Comparison of ENCODE assay signal across 15 mouse cellular contexts in the genomic region with DNA sequence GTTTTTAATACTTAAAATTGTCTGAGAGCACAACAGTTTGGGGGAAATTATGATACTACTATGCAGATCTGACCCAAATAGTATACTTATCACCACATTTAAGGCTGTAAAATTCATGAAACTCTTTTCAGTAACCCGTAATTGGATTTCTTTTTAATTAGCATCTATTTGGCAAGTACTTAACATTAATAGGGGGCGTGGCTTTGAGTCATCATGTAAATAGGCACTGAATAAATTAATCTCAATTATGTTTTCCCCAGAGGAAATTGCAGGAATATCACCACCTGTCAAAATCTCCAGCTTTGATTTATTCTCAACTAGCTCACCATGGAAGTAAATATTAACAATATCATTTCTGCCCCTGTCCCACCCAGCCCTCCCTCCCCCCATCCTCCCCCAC. TPM values are rescaled to one million over a fixed set of nuclear protein-coding genes. Genes with fewer than 3 reads are reported as not detected.
DNase-seq lines count a peak whose midpoint lies in the region; ATAC-seq and TF ChIP-seq lines count a peak whose summit lies in the region.
"Had no signal": no experiment of that assay in that cellular context is flagged by ENCODE, and none has a peak within 500 bp of the region (broad histone marks: within the 10 kb centered on the region; RNA-seq: fewer than 3 reads in every experiment).

No protein-coding gene starts in this region.

- DNase-seq in kidney, postnatal 14 days = no peak
- DNase-seq in stomach, postnatal 0 days (ENCODE audit: low spot score) = no peak
- no peak for DNase-seq in lung, postnatal 0 days (ENCODE audit: low spot score)
- DNase-seq: adrenal gland, postnatal 10 days; cerebellum, postnatal 36 days; gastrocnemius, adult 2 months; kidney, postnatal 25 days had no signal

- H3K36me3 ChIP-seq in kidney, embryonic 14.5 days (ENCODE audit: control insufficient read depth, insufficient read depth, low read length) = peaks cover 38% of the 10 kb centered on the region
- H3K36me3 ChIP-seq in stomach, embryonic 14.5 days (ENCODE audit: control insufficient read depth, insufficient read depth, low read length) = peaks cover 27% of the 10 kb centered on the region
- H3K36me3 ChIP-seq in stomach, postnatal 0 days (ENCODE audit: control insufficient read depth, insufficient read depth, low read length) = no peaks in the 10 kb centered on the region
- 0 out of 2 replicates have a peak, but pooled peaks cover 4% of the 10 kb centered on the region for H3K36me3 ChIP-seq in stomach, embryonic 16.5 days (ENCODE audit: control insufficient read depth, insufficient read depth, low read length)
- H3K36me3 ChIP-seq in lung, postnatal 0 days (ENCODE audit: insufficient read depth, low read length) = no peaks in the 10 kb centered on the region

- no peak for TF ChIP-seq CTCF in stomach, postnatal 0 days (IDR thresholded peaks at IDR 0.05; ENCODE audit: low read depth)
- TF ChIP-seq CTCF in embryonic fibroblast, embryonic 13.5 days (IDR thresholded peaks at IDR 0.05; ENCODE audit: borderline replicate concordance, insufficient read depth, low read length) = no peak
- no peak for TF ChIP-seq CTCF in lung, postnatal 0 days (IDR thresholded peaks at IDR 0.05)

- no peaks in the 10 kb centered on the region for H3K27me3 ChIP-seq in kidney, embryonic 14.5 days (ENCODE audit: control insufficient read depth, insufficient read depth, low read length)
- no peaks in the 10 kb centered on the region for H3K27me3 ChIP-seq in stomach, embryonic 14.5 days (ENCODE audit: control insufficient read depth, insufficient read depth, low read length)
- no peaks in the 10 kb centered on the region for H3K27me3 ChIP-seq in stomach, postnatal 0 days (ENCODE audit: control insufficient read depth, insufficient read depth, low read length)
- no peaks in the 10 kb centered on the region for H3K27me3 ChIP-seq in stomach, embryonic 16.5 days (ENCODE audit: control insufficient read depth, insufficient read depth, low read length)
- H3K27me3 ChIP-seq in lung, postnatal 0 days (replicated peaks; ENCODE audit: insufficient read depth, low read length) = 0 out of 2 replicates have a peak, but pooled peaks cover 5% of the 10 kb centered on the region
- H3K27me3 ChIP-seq: heart, embryonic 12.5 days had no signal

- 32% methylated on average over 2 of the region's 2 CpGs for WGBS in kidney, embryonic 14.5 days
- 48% methylated on average over 2 of the region's 2 CpGs for WGBS in stomach, embryonic 14.5 days
- WGBS in stomach, postnatal 0 days = 61% methylated on average over 2 of the region's 2 CpGs
- 52% methylated on average over 2 of the region's 2 CpGs for WGBS in stomach, embryonic 16.5 days
- WGBS in lung, postnatal 0 days = 67% methylated on average over 2 of the region's 2 CpGs

- peak overlapping the region; percentile 98 for H3K4me3 ChIP-seq in kidney, embryonic 14.5 days (ENCODE audit: low read length)
- H3K4me3 ChIP-seq in stomach, embryonic 14.5 days (ENCODE audit: low read depth, low read length) = peak overlapping the region; percentile 88; the same call in 1 of the 2 replicates
- H3K4me3 ChIP-seq in stomach, postnatal 0 days (ENCODE audit: low read depth, low read length) = no peak overlapping the region
- H3K4me3 ChIP-seq in embryonic fibroblast, embryonic 13.5 days (ENCODE audit: insufficient read depth, low read length) = peak overlapping the region; percentile 89
- no peak overlapping the region for H3K4me3 ChIP-seq in stomach, embryonic 16.5 days (replicated peaks; ENCODE audit: low read length)
- H3K4me3 ChIP-seq in lung, postnatal 0 days (ENCODE audit: low read depth, low read length) = no peak overlapping the region
- H3K4me3 ChIP-seq: erythroblast, embryonic 14.5 days; gastrocnemius, adult 2 months; heart, embryonic 12.5 days had no signal

- H3K9ac ChIP-seq in kidney, embryonic 14.5 days (ENCODE audit: low read depth, low read length) = no peak overlapping the region
- 0 out of 2 replicates have a peak overlapping the region, but pooled peaks have one; percentile 87 for H3K9ac ChIP-seq in stomach, embryonic 14.5 days (replicated peaks; ENCODE audit: low read depth, low read length)
- H3K9ac ChIP-seq in stomach, postnatal 0 days (ENCODE audit: low read length) = no peak overlapping the region
- H3K9ac ChIP-seq in stomach, embryonic 16.5 days (ENCODE audit: low read length) = no peak overlapping the region
- no peak overlapping the region for H3K9ac ChIP-seq in lung, postnatal 0 days (replicated peaks; ENCODE audit: low read depth)

- H3K4me2 ChIP-seq in kidney, embryonic 14.5 days (replicated peaks; ENCODE audit: low read depth, low read length) = peak overlapping the region; percentile 88
- peak overlapping the region; percentile 92 for H3K4me2 ChIP-seq in stomach, embryonic 14.5 days (replicated peaks; ENCODE audit: low read depth, low read length)
- H3K4me2 ChIP-seq in stomach, postnatal 0 days (replicated peaks; ENCODE audit: low read depth) = no peak overlapping the region
- H3K4me2 ChIP-seq in stomach, embryonic 16.5 days (ENCODE audit: low read depth, low read length) = peak overlapping the region; percentile 98
- H3K4me2 ChIP-seq in lung, postnatal 0 days (replicated peaks; ENCODE audit: low read depth, low read length) = no peak overlapping the region

- peaks cover 9% of the 10 kb centered on the region; the same call in 1 of the 2 replicates for H3K4me1 ChIP-seq in kidney, embryonic 14.5 days (ENCODE audit: control insufficient read depth, insufficient read depth, low read length)
- H3K4me1 ChIP-seq in stomach, embryonic 14.5 days (ENCODE audit: control insufficient read depth, insufficient read depth, low read length) = 0 out of 2 replicates have a peak, but pooled peaks cover 9% of the 10 kb centered on the region
- H3K4me1 ChIP-seq in stomach, postnatal 0 days (replicated peaks; ENCODE audit: control insufficient read depth, insufficient read depth) = 0 out of 2 replicates have a peak, but pooled peaks cover under 1% of the 10 kb centered on the region
- H3K4me1 ChIP-seq in embryonic fibroblast, embryonic 13.5 days (ENCODE audit: control insufficient read depth, insufficient read depth, low read length) = peaks cover 5% of the 10 kb centered on the region
- H3K4me1 ChIP-seq in stomach, embryonic 16.5 days (ENCODE audit: control insufficient read depth, insufficient read depth, low read length) = peaks cover 8% of the 10 kb centered on the region
- H3K4me1 ChIP-seq in lung, postnatal 0 days (ENCODE audit: insufficient read depth, low read depth, low read length) = peaks cover 3% of the 10 kb centered on the region; the same call in 1 of the 2 replicates
- H3K4me1 ChIP-seq: heart, embryonic 12.5 days had no signal

- no peak for ATAC-seq in kidney, embryonic 14.5 days (ENCODE audit: low FRiP score, low TSS enrichment)
- ATAC-seq in stomach, embryonic 14.5 days (ENCODE audit: insufficient number of reproducible peaks, insufficient read depth, low FRiP score, low read depth) = no peak
- no peak for ATAC-seq in stomach, postnatal 0 days (ENCODE audit: low FRiP score, low TSS enrichment)
- ATAC-seq in stomach, embryonic 16.5 days (ENCODE audit: insufficient read depth, low FRiP score) = no peak
- no peak for ATAC-seq in megakaryocyte, adult 5-6 weeks (ENCODE audit: poor library complexity, severe bottlenecking)
- no peak for ATAC-seq in lung, postnatal 0 days

- TF ChIP-seq POLR2A in embryonic fibroblast, embryonic 13.5 days (IDR thresholded peaks at IDR 0.05; ENCODE audit: low read depth, low read length) = no peak

- no peak for TF ChIP-seq EP300 in stomach, postnatal 0 days (optimal IDR thresholded peaks at IDR 0.05)
- no peak for TF ChIP-seq EP300 in lung, postnatal 0 days (IDR thresholded peaks at IDR 0.05)

- no peaks in the 10 kb centered on the region for H3K9me3 ChIP-seq in kidney, embryonic 14.5 days (ENCODE audit: control insufficient read depth, low read length)
- H3K9me3 ChIP-seq in stomach, embryonic 14.5 days (ENCODE audit: control insufficient read depth, low read depth, low read length) = no peaks in the 10 kb centered on the region
- H3K9me3 ChIP-seq in stomach, postnatal 0 days (ENCODE audit: control insufficient read depth, low read length) = no peaks in the 10 kb centered on the region
- no peaks in the 10 kb centered on the region for H3K9me3 ChIP-seq in stomach, embryonic 16.5 days (replicated peaks; ENCODE audit: control insufficient read depth, low read length)
- no peaks in the 10 kb centered on the region for H3K9me3 ChIP-seq in lung, postnatal 0 days (ENCODE audit: low read length)
- H3K9me3 ChIP-seq: heart, embryonic 12.5 days had no signal

- H3K27ac ChIP-seq in kidney, embryonic 14.5 days (ENCODE audit: low read depth, low read length) = no peak overlapping the region
- H3K27ac ChIP-seq in stomach, embryonic 14.5 days (ENCODE audit: low read length) = peak overlapping the region; percentile 97; the same call in 1 of the 2 replicates
- no peak overlapping the region for H3K27ac ChIP-seq in stomach, postnatal 0 days (replicated peaks)
- peak overlapping the region; percentile 90; the same call in 1 of the 2 replicates for H3K27ac ChIP-seq in embryonic fibroblast, embryonic 13.5 days (ENCODE audit: insufficient read depth, low read length)
- H3K27ac ChIP-seq in stomach, embryonic 16.5 days (ENCODE audit: low read length) = no peak overlapping the region
- H3K27ac ChIP-seq in lung, postnatal 0 days (ENCODE audit: low read length) = no peak overlapping the region
- H3K27ac ChIP-seq: gastrocnemius, adult 2 months had no signal

RNA-seq across cellular contexts. Expression of gene Hmga2, which starts 3.7 kb away (rescaled TPM):
- 54.3 and 80.2 TPM in 2 replicates for polyA plus RNA-seq in kidney, embryonic 14.5 days (2014; fragmentation: Nextera tagmentation; extraction: Ambion mirVana)
- 54.3 and 57.8 TPM in 2 replicates for polyA plus RNA-seq in stomach, embryonic 14.5 days (2014; fragmentation: Nextera tagmentation; extraction: Ambion mirVana)
- polyA plus RNA-seq in stomach, postnatal 0 days (2015; fragmentation: Nextera tagmentation; extraction: Ambion mirVana) = 3.1 and 3.6 TPM in 2 replicates
- polyA plus RNA-seq in embryonic fibroblast, embryonic 13.5 days (2011; ENCODE audit: insufficient read length, low read depth, missing spikeins) = 195 and 437 TPM in 2 replicates
- 15.8 and 17.7 TPM in 2 replicates for polyA plus RNA-seq in stomach, embryonic 16.5 days (2015; fragmentation: Nextera tagmentation; extraction: Ambion mirVana)
- total RNA-seq in megakaryocyte, adult 5-6 weeks (2015) = 0.42 and 0.48 TPM in 2 replicates
- total RNA-seq in megakaryocyte, adult 5-6 weeks (2017) = 0.15 TPM in 1 of 2 replicates, not detected in the other
- polyA plus RNA-seq in lung, postnatal 0 days (2015; fragmentation: Nextera tagmentation; extraction: Ambion mirVana) = 2.2 and 3.0 TPM in 2 replicates
- total RNA-seq: liver, adult 2 months had no signal

Comparison
In these comparisons a context has a peak if more than half of its experiments do, and no peak if none do; other contexts are left out.
1. H3K27ac ChIP-seq: peak in stomach, embryonic 14.5 days (single experiment) and embryonic fibroblast, embryonic 13.5 days (single experiment); none in kidney, embryonic 14.5 days (single experiment), stomach, postnatal 0 days (single experiment), stomach, embryonic 16.5 days (single experiment) and lung, postnatal 0 days (single experiment).
2. H3K4me2 ChIP-seq: peak in kidney, embryonic 14.5 days (single experiment), stomach, embryonic 14.5 days (single experiment) and stomach, embryonic 16.5 days (single experiment); none in stomach, postnatal 0 days (single experiment) and lung, postnatal 0 days (single experiment).
3. H3K4me3 ChIP-seq: peak in kidney, embryonic 14.5 days (single experiment), stomach, embryonic 14.5 days (single experiment) and embryonic fibroblast, embryonic 13.5 days (single experiment); none in stomach, postnatal 0 days (single experiment), stomach, embryonic 16.5 days (single experiment) and lung, postnatal 0 days (single experiment).